Mouse (Mus musculus) heart, postnatal 14 days (tissue): ENCODE measurements around the gene Maml2. TPM values are rescaled to one million over a fixed set of nuclear protein-coding genes. Genes with fewer than 3 reads are reported as not detected.
A peak's percentile ranks its signal among the peaks of the same experiment; 100 is the strongest.

Source experiments
- DNase-seq, 2 experiments: peaks; one replicate each; pipeline ENCODE4 v3.0.0; 2021 to 2022
- intact Hi-C: fragments of 180-260 bp; cut with DNase I; formaldehyde crosslinking; loops from one replicate; pipeline ENCODE4 v1.15.1; 2025
- total RNA-seq, 2 experiments: library from RNA; stranded (reverse); gene quantifications; 2 replicates each; pipeline ENCODE4 v1.2.3; 2021

The Maml2 gene
- total RNA-seq, 2 experiments from 2014 or later = 7.6 to 8.6 TPM

DNA sequence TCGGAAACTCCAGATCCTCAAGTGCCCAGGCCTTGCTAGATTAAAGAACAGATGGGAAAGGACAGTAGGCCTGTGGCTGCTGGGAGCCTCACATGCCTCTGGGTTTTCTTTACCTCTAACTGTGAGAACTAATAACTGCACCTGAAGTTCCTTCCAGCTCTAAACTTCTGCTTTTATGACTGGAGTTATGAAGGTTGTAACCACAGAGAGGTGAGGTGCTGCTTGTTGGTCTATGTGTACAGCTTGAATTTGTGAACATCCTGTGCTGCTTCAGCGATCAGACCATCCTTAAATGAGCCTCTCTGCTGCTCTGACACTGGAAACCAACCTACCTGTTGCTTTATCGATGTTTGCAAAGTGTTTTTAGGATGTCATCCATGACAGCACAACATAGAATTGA lies 258.9 kb downstream of the Maml2 start:
- intact Hi-C loops = no loop called here
- no peak for DNase-seq

DNA sequence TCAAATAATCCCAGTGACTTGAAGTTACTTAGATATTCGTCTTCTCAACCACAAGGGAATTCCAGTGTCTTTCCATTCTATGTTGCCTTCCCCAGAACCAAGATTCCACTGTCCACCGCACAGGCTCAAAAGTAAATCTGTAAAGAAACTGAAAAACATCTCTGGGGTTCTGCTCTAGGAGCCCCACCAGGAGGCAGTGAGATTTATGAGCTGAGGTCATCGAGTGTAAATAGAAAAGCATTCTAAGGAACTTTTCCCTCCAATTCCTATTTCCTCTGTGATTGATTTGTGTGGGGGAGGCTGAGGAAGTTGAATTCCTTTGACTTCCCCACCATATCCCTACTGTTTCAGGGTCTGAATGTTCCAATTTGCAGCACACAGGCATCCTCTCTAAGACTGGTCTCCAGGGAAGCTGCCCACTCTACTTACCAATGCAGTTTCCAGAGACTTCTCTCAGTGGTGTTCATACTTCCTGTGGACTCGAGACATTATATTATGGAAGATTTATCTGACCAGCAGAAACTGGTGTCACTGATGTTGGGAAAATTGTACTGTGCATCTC lies 261.1 kb downstream of the Maml2 start:
- intact Hi-C loops = no loop called here
- DNase-seq = no peak

DNA sequence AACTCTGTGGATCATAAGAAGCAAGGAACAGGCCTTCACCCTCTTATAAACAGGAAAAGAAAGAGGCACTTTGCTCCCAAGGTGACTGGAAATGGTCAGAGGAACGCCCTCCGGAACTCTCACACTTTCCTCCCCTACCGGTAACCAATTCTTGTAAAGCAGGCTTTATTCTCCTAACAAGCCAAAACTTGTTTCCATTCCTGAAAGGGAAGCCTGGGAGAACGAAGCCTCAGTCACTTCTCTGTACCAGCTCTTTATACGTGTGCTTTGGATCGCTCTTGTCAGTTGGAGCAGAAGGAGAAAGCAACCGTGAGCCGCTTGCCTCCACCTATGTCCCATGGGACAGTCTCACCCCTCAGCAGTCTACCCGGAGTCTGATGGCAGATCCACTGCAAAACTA lies 262.9 kb downstream of the Maml2 start:
- intact Hi-C loops = no loop called here

DNA sequence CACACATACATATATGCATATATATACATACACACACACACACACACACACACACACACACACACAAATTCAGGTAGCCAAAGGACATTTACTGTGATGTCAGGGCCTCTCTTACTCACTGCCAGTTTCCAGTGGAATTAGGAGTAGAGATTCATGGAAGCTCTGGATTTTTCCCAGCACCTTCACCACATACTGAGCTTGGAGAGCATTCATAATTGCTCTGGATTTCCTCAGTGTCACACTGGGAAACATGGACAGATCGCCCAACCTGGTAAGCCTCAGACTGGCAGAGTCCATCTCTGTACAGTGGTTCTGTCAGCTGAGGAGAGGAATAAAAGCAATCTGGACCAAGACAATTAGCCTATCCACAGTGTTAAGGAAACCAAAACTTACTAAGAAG lies 263.6 kb downstream of the Maml2 start:
- DNase-seq = no peak
- intact Hi-C loops = no loop called here

More for the DNA sequence above, 262.9 kb downstream of the Maml2 start:
- DNase-seq = no peak

DNA sequence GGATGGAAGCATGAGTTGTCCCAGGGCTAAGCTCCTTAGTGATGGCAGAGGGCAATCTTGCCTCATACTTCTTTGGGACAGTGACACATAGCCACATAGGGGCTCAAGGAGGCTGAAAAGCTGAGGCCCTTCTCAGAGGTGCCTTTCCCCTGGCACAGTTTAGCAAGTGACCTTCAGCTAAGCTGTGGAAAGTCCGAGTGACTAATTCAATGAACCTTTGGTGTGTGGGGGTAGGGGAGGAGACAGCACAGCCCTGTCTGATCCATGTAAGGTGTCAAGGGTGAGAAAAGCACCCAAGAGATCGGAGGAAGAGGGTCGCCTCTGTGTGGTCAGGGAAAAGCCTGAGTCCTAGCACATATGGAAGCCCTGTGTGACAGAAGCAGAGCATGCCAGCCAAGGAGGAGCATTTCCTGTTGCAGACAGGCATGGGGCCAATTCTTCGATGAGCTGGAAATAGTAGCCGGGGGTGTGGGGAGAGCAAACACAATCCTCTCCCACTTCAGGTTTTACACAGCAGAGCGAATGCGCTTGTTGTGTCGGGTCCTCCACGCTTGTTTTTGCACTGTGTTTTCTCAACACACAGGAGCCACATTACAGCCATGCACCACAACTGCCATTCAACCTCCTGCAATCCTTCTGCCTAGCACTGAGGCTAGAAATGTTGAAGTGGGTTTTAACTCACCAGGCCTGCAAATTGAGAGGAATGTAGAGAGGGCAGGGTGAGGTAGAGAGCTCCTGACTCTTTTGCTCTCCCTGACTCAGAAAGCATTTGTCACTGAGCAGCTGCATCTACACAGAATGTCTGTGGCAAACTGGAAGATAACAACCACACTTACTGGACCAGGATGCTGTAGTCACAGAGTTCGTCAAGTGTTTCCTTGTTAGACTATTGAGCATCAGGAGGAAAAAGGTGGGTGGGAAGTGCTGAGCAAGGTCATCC lies 266.0 kb downstream of the Maml2 start:
- intact Hi-C loops = no loop called here
- DNase-seq = peak; percentile 44 to 65

DNA sequence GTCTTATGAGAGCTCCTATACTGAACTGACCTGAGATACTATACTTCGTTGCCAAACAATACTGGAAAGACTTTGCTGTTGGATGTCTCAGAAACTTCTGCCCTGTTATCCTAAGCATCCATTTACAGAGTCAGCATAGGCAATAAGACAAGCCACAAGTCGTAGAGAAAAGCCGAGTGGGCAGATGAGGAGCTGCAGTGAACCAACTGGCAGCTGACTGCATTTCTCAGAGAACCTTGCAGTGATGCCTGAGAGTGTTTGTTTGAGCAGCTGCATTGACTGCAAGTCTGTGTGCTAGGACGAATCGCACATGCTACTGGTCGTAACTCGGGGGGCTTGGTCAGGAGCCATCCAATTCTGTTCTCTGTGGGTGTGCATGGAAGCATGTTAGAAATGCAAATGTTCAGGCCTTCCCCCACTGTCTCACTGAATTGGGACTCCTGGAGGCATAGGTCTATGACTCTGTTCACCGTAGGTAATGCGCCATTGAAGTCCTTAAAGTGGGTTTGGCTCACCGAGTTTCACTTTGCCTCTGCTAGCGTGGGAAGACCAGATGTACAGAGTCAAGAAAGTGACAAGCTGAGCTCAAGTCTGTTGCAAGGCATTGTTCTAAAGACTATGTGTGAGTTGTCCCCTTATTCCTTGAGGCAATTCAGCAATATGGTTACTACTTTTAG lies 267.7 kb downstream of the Maml2 start:
- intact Hi-C loops = no loop called here
- DNase-seq = no peak

DNA sequence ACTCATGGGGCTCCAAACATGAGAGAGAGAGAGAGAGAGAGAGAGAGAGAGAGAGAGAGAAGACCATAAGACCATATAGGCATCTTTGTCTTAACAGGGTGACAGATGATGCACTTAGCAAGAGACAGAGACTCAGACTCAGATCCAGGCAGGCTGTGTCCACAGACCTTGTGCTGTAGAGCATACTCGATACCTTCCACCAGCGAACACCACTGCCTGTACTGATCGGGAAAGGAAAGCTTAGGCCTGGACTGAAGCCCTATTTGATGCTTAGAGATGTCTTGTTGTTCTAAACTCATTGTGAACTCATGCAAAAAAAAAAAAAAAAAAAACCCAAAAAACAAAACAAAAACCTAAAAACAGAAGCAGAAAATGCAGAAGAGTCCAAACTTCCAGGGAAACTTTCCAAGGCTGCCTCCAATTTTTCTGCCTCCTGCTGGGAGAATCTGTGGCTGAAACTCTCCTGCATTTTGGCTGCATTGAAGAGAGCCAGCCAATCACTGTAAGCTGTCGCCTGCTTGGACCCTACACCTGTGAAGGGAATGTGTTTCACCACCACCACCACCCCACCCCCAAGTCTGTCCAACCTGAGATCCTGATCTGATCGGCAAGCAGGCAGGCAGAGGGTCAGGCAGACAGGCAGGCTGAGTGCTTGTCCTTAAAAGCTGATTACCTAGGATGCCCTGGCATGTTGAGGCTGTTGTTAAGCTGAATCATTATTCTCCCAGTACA lies 268.6 kb downstream of the Maml2 start:
- DNase-seq = no peak
- intact Hi-C loops = no loop called here

DNA sequence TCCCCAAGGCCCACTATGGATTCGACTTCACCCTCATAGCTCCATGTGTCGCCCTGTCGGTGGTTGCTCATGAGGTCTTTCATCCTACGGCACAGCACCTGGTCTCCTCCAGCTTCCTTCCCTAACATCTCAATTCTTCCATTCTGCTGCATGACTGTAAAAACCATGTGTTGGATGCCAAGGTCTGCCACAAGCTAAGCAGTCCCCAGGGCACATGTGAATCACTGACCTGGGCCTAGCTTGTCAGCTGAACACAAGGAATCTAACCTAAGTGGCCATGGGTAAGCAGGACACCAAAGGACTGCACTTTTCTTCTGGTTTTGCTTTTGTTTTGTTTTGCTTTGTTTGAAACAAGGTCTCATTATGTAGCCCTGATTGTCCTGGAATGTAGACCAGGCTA lies 271.3 kb downstream of the Maml2 start:
- intact Hi-C loops = no loop called here
- no peak for DNase-seq

DNA sequence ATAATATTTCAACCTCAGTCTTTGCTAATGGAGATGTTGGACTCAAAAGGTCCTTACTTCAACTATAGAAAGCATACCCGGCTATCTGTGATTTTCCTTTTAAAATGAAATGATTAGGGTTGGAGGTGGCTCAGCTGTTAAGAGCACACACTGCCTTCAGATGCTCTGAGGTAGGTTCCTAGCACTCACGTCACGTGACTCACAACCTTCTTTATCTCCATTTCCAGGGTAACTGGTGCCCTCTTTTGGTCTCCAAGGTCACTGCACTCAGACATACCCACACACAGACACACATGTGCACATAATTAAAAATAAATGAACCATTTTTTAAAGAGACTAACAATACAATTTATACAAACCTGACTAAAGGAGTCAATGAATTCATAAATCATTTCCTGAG lies 275.1 kb downstream of the Maml2 start:
- DNase-seq = no peak
- intact Hi-C loops = loop anchor here (5.0 kb wide), 1 partner anchor 74 kb away; no protein-coding TSS in a partner anchor

DNA sequence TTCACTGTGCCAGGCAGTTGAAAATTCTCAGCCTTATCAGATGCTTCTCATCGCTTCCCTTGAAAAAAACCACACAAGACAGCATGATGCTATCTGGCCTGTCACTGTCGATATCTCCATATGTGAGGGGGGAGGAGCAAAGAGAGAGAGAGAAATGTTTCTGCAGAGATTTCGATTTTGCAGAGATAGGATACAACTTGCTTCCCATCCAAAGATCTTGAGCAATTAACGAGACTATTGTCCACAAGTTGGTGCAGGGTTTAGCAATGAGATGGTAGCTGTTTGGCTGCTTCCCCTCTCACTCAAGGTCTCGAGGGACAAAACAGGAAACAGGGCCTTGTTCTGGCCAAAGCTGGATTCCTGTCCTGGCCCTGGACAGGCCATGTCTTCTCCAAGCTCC lies 276.3 kb downstream of the Maml2 start:
- peak; percentile 41 to 53 for DNase-seq

DNA sequence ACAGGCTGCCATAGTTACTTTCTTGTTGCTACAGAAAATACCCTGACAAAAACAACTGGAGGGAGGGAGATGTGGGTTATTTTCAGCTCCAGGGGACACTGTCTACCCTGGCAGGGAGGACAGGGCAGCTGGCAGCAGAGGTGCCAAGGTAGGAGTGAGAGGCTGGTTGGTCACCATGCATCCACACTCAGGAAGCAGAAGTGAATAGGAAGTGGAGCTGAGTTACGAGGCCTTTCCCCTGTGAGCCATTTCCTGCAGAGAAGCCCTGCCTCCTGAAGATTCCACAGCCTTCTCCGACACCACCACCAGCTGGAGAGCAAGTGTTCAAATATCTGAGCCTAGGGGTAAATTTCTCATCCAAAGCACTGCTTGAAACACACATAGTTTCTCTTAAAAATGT lies 277.2 kb downstream of the Maml2 start:
- DNase-seq = peak; percentile 21 to 31
- intact Hi-C loops = loop anchor here (5.0 kb wide), 1 partner anchor 72 kb away; no protein-coding TSS in a partner anchor

More for the DNA sequence above, 276.3 kb downstream of the Maml2 start:
- intact Hi-C loops = loop anchor here (5.0 kb wide), 1 partner anchor 73 kb away; no protein-coding TSS in a partner anchor

DNA sequence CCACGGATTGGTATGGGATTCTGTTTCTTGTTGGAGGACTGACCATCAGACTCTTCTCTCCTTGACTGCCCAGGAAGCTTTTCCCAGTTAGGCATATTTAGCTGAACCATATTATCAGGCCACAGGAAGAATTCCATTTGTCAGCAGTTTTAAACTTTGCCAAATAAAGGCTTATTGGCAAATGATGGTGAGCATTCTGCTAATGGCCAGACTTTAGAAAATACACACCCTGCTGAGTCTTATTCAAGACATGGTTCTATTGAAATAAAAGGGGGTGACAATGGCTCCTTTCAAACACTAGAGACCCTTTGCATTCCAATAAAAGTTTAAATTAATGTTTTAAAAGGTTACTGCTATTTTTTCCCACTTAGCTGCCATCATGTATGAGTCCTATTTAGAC lies 279.4 kb downstream of the Maml2 start:
- no peak for DNase-seq
- intact Hi-C loops = no loop called here

DNA sequence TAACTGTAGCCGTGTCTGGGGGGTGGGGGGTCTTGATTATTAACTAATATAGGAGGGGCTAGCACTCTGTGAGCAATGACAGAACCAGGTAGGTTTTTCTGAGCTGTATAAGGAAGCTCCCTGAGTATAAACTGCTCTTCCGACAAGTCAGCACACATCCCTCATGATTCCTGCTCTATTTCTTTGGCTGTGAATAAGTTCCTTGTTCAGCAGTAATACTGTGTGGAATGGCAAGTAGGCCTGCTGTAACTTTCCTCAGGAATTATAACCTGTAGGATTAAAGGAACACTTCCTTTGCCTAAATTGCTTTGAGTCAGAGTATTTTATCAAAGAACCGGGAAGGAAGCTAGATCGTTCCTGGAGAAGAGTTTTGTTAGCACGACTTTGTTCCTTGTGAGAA lies 283.4 kb downstream of the Maml2 start:
- DNase-seq = no peak
- intact Hi-C loops = no loop called here

DNA sequence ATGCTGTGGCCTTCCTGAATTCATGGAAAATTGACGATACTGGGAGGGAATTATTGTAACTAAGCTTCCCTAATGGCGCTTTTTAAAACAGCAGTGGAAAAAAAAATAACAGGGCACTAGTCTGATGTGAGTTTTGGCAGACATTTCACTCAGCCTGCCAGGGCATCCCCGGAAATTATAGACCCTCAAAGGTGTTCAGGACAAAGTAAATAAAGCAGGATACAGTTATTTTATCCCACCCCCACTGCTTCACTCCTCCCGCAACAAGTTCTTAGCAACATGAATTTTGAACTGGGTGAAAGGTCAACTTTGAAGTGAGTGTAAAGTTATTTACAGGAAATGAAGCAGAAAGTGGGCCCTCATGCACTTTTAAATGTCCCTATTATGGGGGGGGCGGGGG lies 286.2 kb downstream of the Maml2 start:
- intact Hi-C loops = loop anchor here (2.0 kb wide), 1 partner anchor 287 kb away; the partner anchor contains the start of gene Maml2

DNA sequence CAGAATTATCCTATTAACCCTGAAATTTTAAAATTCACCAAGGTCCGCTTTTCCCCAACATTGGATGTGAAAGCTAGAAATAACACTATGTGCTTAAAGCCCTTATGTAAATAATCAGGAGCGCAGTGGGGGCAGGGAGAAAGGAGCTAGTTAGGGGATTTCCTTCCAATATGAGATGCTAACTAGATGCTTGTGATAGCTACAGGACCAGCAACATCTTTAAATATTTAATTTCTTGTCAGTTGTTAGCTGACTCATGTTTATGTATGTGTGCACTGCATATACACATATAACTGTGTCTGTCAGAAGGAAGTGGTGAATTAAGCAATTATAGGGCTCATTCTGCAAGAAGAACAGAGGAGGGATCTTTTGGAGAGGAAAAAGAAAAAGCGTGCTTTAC lies 286.7 kb downstream of the Maml2 start:
- intact Hi-C loops = loop anchor here (2.0 kb wide), 1 partner anchor 288 kb away; the partner anchor contains the start of gene Maml2
- DNase-seq = no peak

More for the DNA sequence above, 286.2 kb downstream of the Maml2 start:
- no peak for DNase-seq

DNA sequence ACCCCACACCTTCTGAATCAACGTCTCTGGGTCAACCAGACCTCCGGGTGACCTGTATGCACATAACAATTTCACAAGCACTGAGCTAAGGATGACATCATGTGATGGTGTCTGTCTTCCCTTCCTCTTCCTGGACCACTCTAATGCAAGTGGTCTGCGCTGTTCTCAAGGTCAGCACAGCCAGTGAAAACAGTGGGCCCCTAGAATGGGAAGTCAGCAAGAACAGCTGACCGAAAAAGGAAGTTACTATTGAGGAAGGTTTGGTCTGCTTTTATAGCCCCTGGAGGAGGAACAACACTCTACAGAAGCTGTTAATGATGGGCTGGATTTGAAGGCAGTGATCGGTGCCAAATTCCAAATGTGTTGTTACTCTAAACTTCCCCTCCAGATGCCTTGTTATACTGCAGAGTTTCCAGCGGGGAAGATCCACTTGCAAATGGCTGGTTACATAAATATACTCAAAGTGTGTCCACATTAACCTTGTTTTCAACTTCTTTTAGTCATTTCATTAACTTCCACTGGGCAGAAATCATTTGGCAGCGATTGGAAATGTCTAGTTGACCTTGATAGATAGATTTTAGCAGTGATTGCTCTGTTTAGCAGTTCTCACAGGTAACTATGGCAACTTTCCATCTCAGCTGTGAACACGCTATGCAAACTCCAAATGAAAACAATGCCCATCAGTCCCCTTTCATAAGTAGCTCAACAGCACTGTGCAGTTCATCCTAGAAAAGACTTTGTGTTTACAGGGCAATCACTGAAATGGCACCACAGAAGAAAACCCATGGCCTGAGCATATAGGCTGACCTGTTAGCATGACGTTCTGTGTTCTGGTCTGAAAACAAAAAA lies 289.6 kb downstream of the Maml2 start:
- DNase-seq = peak; percentile 25 to 26
- intact Hi-C loops = loop anchor here (5.0 kb wide), 1 partner anchor 65 kb away; no protein-coding TSS in a partner anchor

DNA sequence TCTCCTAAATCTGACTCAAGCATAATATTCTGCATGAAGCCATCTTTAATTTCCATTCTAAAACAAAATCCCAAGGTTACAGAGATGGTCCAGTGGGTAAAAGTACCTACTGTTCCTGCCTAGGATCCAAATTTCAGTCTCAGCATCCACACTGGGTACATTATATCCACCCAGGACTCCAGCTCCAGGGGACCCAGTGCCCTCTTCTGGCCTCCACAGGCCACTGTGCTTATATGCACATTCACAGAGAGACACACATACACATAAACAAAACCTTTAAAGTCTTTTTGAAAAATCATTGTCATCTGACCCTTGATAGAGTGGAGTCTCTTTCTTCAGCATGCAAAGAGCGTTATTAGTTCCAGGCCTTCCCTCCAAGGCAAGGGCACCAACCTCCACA lies 291.0 kb downstream of the Maml2 start:
- intact Hi-C loops = loop anchor here (5.0 kb wide), 1 partner anchor 64 kb away; no protein-coding TSS in a partner anchor
- DNase-seq = no peak

DNA sequence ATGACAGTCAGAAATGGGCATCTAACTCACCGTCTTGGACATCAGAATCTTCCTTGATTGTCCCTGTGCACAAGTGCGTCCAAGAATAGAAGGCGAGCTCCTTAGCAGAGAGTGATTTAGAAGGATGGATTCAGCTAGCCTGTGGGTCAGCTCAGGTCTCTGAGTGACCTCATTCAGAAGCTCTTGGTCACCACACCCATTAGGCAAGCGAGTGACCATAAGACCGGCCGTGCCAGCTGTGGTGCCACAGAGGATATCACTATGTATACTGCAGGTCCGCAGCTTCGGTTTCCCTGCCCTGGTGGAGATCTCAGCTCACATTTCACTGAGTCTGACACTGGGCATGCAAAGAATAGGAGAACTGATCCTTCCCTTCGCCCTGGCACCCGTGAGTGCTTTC lies 294.9 kb downstream of the Maml2 start:
- intact Hi-C loops = no loop called here
- DNase-seq = no peak

DNA sequence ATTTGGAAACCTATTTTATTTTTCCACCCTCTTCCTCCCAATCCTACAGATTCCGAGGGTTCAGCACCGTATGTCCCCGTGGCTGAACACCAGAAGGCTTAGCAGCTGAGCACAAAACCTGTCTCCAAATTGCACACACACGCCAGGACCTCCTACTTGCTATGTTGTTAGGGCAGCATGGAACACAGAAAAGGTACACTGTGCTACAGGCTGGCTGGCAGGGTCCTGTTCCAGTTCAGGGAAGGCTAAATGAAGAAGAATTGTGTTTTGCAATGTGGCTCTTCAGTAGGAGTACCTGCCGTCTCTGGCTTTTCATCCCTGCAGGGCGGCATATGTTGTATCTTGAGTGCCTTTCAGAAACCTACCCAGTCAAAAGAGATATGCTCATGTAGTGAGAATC lies 300.0 kb downstream of the Maml2 start:
- no peak for DNase-seq
- intact Hi-C loops = no loop called here
